Mouse (Mus musculus): ENCODE results near the gene Wdr20.

Gene Wdr20

GRCm38 (mm10) chr12:110851923-110852322 is 114.2 kb downstream of the Wdr20 start:
- no peak for DNase-seq (ENCODE audit: low read depth, low spot score)
